Mouse (Mus musculus): ENCODE results near the gene AL732309.1. TPM values are rescaled to one million over a fixed set of nuclear protein-coding genes. Genes with fewer than 3 reads are reported as not detected.
"Not testable (repeated sequence)": the region's sequence is repeated elsewhere in the genome, so short reads cannot be mapped to it uniquely, and the experiment has no call there.

Gene AL732309.1
- polyA plus RNA-seq, 1 experiment from 2014 or later = 4.8 TPM

DNA sequence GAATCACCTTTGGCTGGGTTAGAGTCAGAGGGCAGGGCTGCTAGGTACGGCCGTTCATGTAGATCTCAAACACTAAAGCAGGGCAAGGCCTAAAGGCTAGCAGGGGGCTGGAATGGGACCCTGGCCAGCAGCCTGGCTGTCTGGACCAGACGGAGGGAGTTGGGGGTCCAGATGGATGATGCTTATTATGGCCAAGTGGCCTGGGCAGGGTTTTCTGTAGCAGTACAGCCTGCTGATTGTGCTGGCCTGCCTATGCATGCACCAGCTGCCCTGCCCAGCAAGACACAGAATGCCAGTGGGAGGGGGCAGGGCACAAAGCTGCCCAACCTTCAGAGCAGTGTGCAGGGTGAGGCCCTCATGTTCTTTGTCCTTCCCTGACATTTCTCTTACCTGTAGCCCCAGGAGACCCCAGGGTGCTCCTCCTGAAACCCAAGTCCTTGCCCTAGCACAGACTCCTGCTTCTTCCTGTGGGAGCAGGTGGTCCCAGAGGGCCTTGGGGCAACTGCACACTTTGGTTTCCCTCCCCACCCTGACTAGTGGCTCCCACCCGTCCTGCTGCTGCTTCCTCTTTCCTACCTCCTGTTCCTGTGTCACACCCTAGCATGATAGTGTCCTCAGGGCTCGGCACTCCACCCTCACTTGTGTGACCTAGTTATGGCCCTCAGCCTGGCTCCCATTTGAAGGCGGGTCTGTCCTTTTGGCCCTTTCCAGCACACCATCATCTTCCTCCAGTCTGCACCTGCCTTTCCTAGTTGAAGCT lies 19.4 kb upstream of the AL732309.1 start:
- Histone ChIP-seq H3K27me3 (replicated peaks) (peaks cover 11% of the 10 kb centered on the region), H3K4me3 (peak overlapping the region; percentile 20), H3K9me3 (replicated peaks) (no peaks in the 10 kb centered on the region), H3K4me2 (peak overlapping the region; percentile 100), H3K4me1 (peaks cover 80% of the 10 kb centered on the region), H3K9ac (peak overlapping the region; percentile 52), H3K27ac (peak overlapping the region; percentile 64), H3K36me3 (peaks cover 31% of the 10 kb centered on the region)
- WGBS (ENCODE audit: insufficient replicate concordance) = 38% methylated on average over 6 of the region's 6 CpGs
- ATAC-seq = no peak

DNA sequence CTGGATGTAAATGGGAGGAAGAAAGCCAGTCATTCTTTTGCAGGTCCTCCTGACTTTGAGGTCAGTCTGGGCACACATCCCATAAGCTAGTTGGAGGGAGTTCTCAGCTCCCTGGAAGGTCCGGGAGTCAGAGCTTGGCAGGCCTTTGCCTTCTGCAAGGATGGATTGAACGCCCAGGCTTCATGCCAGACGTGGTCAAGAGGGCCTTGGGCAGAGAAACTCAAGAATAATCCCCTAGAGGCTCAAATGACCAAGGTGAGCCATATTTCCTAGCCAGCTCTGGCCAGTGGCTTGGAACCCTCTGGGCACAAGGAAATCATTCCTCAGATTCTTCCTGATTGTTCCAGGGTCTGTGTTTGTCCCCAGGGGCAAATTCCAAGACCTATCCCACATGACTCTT lies 18.2 kb upstream of the AL732309.1 start:
- Histone ChIP-seq H3K27ac (no peak overlapping the region), H3K4me1 (peaks cover 68% of the 10 kb centered on the region), H3K9me3 (replicated peaks) (no peaks in the 10 kb centered on the region), H3K4me2 (peak overlapping the region; percentile 100), H3K4me3 (no peak overlapping the region), H3K9ac (peak overlapping the region; percentile 27; the same call in 1 of the 2 replicates), H3K36me3 (peaks cover 19% of the 10 kb centered on the region), H3K27me3 (replicated peaks) (peaks cover 11% of the 10 kb centered on the region)
- no peak for ATAC-seq
- WGBS (ENCODE audit: insufficient replicate concordance) = 67% methylated on average over 3 of the region's 3 CpGs

DNA sequence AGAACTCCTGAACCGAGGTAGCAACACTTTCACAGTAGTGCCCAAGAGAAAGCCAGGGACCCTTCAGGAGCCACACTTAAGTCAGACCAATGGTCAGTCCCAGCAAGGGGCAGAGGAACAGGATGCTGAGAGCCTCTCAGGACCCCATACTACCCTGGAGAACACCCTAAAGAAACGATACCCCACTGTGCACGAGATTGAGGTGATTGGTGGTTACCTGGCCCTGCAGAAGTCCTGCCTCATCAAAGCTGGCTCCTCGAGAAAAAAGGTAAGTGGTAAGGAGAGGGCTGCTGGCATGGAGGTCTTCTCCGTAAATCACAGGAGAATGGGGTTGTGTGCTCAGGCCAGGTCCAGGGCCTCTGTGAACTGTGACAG lies 17.6 kb upstream of the AL732309.1 start:
- peaks cover 13% of the 10 kb centered on the region for H3K36me3 ChIP-seq
- peaks cover 68% of the 10 kb centered on the region for H3K4me1 ChIP-seq
- H3K27ac ChIP-seq = no peak overlapping the region
- H3K9ac ChIP-seq = peak overlapping the region; percentile 86; the same call in 1 of the 2 replicates
- peak overlapping the region; percentile 84 for H3K4me3 ChIP-seq
- H3K4me2 ChIP-seq = peak overlapping the region; percentile 100
- H3K9me3 ChIP-seq (replicated peaks) = no peaks in the 10 kb centered on the region
- 68% methylated on average over 5 of the region's 5 CpGs for whole genome bisulfite sequencing (ENCODE audit: insufficient replicate concordance)
- no peak for ATAC-seq
- H3K27me3 ChIP-seq (replicated peaks) = peaks cover 11% of the 10 kb centered on the region

DNA sequence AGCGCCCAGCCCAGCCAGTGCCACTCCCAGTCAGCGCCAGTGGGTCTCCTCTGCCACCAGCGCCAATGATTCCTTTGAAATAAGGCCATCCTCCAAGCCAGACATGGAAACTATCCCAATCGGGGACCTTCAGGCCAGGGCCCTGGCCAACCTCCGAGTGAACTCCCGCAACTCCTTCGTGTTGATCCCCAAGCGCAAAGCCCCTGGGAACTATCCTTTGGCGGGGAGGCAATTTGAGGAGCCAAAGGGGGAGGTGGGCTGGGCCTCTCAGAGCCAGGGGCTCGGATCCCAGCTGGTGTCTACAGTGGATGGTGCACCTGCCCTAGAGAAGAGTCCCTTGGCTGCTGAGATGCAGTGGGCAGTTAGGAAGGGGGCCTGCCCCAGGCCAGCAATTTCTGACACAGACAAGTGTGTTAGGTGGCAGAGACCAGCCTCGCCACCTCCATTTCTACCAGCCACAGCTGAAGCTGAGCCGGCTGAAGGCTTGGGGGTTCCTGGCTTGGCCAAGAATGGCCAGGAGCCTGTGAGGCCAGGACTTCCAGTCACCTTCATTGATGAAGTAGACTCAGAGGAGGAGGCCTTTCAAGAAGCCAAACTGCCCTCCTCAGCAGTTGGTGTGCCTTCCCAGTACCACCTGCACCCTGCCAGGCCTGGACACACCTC lies 17.1 kb upstream of the AL732309.1 start:
- Histone ChIP-seq H3K9me3 (replicated peaks) (no peaks in the 10 kb centered on the region), H3K9ac (peak overlapping the region; percentile 86), H3K36me3 (peaks cover 8% of the 10 kb centered on the region), H3K27me3 (replicated peaks) (peaks cover 11% of the 10 kb centered on the region), H3K4me1 (peaks cover 68% of the 10 kb centered on the region), H3K27ac (peak overlapping the region; percentile 77; the same call in 1 of the 2 replicates), H3K4me3 (peak overlapping the region; percentile 84), H3K4me2 (peak overlapping the region; percentile 100)
- 29% methylated on average over 12 of the region's 12 CpGs for WGBS (ENCODE audit: insufficient replicate concordance)
- ATAC-seq = no peak

DNA sequence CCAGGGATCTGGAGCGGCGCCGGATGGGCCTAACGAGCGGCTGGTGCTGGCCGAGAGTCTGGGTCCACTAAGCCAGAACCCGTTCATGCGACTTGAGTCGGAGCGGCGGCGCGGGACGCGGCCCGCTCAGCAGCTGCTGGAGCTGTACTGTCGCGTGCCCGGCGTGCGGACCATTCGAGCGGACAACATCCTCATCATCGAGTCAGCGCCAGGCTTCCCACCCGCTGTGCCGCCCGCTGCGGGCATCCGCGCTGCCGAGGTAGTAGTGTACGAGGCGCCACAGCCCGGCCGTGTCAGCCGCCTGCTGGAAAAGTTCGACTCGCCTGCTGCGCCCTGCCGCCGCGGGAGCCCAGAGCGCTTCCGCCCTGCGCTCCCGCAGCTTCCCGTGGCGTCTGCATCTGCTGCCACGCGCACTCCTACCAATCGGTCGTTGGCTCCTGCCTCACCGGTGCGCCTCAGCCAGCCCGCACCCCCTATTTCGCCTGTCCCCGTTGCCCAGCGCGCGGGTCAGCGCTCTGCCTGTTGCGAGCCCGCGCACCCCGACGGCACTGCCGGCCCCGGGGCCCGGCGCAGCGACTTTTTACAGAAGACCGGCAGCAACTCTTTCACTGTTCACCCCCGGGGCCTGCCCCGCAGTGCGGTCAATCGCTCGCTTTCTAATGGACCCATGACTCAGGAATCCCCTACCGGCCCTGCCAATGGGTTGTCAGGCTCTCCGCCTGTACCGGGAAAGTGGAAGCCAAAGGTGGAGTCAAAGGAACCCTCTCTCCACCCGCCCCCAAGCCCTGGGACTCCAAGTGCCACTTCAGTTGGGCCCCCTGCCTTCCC lies 16.3 kb upstream of the AL732309.1 start:
- ATAC-seq = peak; percentile 13
- peak overlapping the region; percentile 84 for H3K4me3 ChIP-seq
- peaks cover 63% of the 10 kb centered on the region for H3K4me1 ChIP-seq
- H3K9ac ChIP-seq = peak overlapping the region; percentile 86
- peak overlapping the region; percentile 100 for H3K4me2 ChIP-seq
- H3K36me3 ChIP-seq = peaks cover 2% of the 10 kb centered on the region; the same call in 1 of the 2 replicates
- peak overlapping the region; percentile 77 for H3K27ac ChIP-seq
- peaks cover 11% of the 10 kb centered on the region for H3K27me3 ChIP-seq (replicated peaks)
- 2% methylated on average over 82 of the region's 82 CpGs for WGBS (ENCODE audit: insufficient replicate concordance)
- H3K9me3 ChIP-seq (replicated peaks) = no peaks in the 10 kb centered on the region

DNA sequence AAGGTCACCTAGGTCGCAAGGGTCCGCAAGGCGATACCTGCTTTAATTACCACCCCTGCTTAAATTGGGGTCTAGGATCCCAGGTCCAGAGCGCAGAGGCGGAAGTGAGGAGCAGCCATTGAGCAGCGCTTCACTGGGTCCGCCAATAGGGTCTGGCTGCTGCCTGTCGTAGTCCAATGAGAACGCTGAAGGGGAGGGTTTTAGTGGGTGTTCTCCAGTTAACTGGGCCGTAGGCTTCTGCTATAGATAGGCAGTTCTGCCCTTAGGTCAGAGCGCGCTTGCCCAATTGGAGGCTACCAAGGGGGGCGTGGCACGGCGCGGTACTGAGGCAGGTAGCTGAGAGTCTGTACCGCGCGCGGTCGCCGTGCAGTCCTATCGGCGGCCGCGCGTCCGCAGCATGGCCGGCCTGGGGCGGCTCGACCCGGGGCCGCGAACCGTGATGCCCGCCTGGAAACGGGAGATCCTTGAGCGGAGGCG lies 15.7 kb upstream of the AL732309.1 start, which contains the start of gene Tprn:
Gene Tprn (plus strand): TSS at position 328 of the 477 bp plus-strand sequence.
- Histone ChIP-seq H3K27ac (peak within 1 kb of the TSS; percentile 77), H3K4me3 (peak within 1 kb of the TSS; percentile 84), H3K9ac (peak within 1 kb of the TSS; percentile 86), H3K4me2 (peak within 1 kb of the TSS; percentile 100), H3K9me3 (replicated peaks) (no peaks in the 10 kb centered on the region), H3K4me1 (peaks cover 56% of the 10 kb centered on the region), H3K36me3 (no peaks in the 10 kb centered on the region; the same call in 1 of the 2 replicates), H3K27me3 (replicated peaks) (peaks cover 11% of the 10 kb centered on the region)
- WGBS (ENCODE audit: insufficient replicate concordance) = under 1% methylated on average over 39 of the region's 39 CpGs
- peak; percentile 97 for ATAC-seq

DNA sequence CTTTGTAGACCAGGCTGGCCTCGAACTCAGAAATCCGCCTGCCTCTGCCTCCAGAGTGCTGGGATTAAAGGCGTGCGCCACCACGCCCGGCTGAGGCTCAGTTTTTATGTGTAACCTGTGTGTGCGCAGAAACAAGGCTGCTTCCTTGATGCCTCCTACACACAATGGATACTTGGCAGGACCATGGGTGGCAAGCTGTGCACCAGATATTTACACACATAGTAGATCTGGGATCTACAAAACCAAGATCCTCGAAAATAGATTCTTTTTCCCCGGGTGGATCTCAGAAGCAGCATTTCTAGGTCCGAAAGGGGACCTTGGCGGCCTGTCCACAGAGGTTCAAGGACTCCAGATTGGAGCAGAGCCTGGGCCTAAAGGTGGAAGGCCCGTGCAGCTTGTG lies 15.2 kb upstream of the AL732309.1 start:
- H3K36me3 ChIP-seq = no peaks in the 10 kb centered on the region
- peak overlapping the region; percentile 84 for H3K4me3 ChIP-seq
- no peaks in the 10 kb centered on the region for H3K9me3 ChIP-seq (replicated peaks)
- H3K4me2 ChIP-seq = peak overlapping the region; percentile 100
- H3K4me1 ChIP-seq = peaks cover 56% of the 10 kb centered on the region
- 42% methylated on average over 12 of the region's 12 CpGs for WGBS (ENCODE audit: insufficient replicate concordance)
- H3K27me3 ChIP-seq (replicated peaks) = peaks cover 11% of the 10 kb centered on the region
- H3K9ac ChIP-seq = peak overlapping the region; percentile 65
- H3K27ac ChIP-seq = peak overlapping the region; percentile 77
- ATAC-seq = peak; percentile 7; the same call in 1 of the 2 replicates

DNA sequence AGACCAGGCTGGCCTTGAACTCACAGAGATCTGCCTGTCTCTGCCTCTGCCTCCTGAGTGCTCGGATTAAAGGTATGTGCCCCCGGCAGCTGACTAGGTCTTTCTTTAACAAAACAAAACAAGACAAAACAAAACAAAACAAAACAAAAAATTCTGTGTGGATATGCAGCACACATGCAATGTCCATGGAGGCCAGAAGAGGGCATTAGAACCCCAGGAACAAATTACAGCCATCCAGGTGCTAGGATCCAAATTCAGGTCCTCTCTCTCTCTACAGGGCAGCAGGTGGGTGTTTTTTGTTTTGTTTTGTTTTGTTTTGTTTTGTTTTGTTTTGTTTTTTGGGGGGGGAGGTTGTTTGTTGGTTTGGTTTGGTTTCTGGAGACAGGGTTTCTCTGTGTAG lies 12.2 kb upstream of the AL732309.1 start:
- Histone ChIP-seq H3K9ac (no peak overlapping the region), H3K4me3 (no peak overlapping the region), H3K4me2 (no peak overlapping the region), H3K36me3 (no peaks in the 10 kb centered on the region), H3K9me3 (replicated peaks) (no peaks in the 10 kb centered on the region), H3K4me1 (peaks cover 44% of the 10 kb centered on the region), H3K27ac (no peak overlapping the region), H3K27me3 (replicated peaks) (peaks cover 9% of the 10 kb centered on the region)
- 37% methylated on average over 2 of the region's 2 CpGs for WGBS (ENCODE audit: insufficient replicate concordance)
- no peak for ATAC-seq

DNA sequence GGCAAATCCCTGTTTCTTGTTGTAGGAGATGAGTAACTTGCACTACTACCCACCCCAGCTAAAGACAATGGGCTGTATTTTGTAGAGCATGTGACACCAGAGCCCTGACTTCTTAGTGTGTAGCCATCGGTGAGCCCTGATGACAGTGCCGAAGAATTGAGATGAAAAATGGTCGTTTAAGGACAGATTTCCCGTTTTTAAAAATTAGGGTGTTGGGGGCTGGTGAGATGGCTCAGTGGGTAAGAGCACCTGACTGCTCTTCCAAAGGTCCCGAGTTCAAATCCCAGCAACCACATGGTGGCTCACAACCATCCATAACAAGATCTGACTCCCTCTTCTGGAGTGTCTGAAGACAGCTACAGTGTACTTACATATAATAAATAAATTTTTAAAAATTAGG lies 10.6 kb upstream of the AL732309.1 start:
- H3K4me2 ChIP-seq; ATAC-seq; H3K4me3 ChIP-seq; H3K9me3 ChIP-seq (replicated peaks); H3K27me3 ChIP-seq (replicated peaks); H3K27ac ChIP-seq; H3K9ac ChIP-seq: not testable (repeated sequence)
- peaks cover 14% of the 10 kb centered on the region for H3K36me3 ChIP-seq
- WGBS (ENCODE audit: insufficient replicate concordance) = 75% methylated on average over 5 of the region's 5 CpGs
- peaks cover 32% of the 10 kb centered on the region for H3K4me1 ChIP-seq

DNA sequence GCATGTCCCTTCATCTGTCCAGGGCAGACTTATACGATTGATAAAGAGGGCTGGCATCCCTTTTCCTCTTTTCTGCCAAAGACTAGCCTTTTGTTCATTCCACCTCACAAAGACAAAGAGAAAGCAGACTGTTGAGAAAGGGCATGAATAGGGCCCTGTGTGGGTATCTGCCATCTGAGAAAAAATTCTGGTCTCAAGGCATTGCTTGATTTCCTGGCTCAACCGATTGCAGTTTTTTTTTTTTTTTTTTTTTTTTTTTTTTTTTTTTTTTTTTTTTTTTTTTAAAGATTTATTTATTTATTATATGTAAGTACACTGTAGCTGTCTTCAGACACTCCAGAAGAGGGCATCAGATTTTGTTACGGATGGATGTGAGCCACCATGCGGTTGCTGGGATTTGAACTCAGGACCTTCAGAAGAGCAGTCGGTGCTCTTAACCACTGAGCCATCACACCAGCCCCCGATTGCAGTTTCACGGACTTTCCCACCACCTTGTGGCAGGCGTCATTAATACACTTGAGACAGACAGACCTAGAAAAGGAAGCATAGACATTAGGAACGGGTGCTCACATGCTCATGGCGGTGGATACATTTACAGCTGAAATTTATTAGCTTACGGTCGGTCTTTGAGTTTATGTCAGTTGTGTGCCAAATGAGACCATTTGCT lies 9.9 kb upstream of the AL732309.1 start:
- Histone ChIP-seq H3K4me1 (peaks cover 27% of the 10 kb centered on the region), H3K4me3 (peak overlapping the region; percentile 99), H3K27ac (0 out of 2 replicates have a peak overlapping the region, but pooled peaks have one; percentile 85), H3K4me2 (peak overlapping the region; percentile 88), H3K9ac (peak overlapping the region; percentile 85), H3K36me3 (peaks cover 21% of the 10 kb centered on the region)
- ATAC-seq; H3K27me3 ChIP-seq (replicated peaks); H3K9me3 ChIP-seq (replicated peaks): not testable (repeated sequence)
- 39% methylated on average over 12 of the region's 12 CpGs for WGBS (ENCODE audit: insufficient replicate concordance)

DNA sequence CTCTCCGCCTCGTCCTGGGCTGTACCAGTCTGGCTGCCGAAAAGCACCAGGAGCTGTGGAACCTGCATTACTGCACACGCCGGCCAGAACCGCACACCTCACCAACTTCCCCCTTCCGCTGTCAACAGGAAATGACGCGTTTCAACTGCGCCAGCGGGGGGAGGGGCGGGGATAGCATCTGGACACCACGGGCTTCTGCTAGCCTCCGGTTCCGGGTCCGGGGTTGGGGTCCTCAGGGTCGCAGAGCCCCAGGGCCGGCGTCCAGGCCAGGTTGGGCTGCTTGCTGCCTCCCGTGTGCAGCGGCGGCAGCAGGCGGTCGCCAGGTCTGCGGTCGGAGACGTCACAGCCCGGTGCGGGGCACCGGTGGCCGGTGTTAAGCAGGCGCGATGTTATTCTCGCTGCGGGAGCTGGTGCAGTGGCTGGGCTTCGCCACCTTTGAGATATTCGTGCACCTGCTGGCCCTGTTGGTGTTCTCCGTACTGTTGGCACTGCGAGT lies 8.7 kb upstream of the AL732309.1 start, which contains the start of gene Tmem203:
Gene Tmem203 (plus strand): TSS at position 156 of the 496 bp plus-strand sequence.
- Histone ChIP-seq H3K36me3 (peaks cover 33% of the 10 kb centered on the region), H3K9me3 (replicated peaks) (no peaks in the 10 kb centered on the region), H3K4me3 (peak within 1 kb of the TSS; percentile 99), H3K4me1 (peaks cover 23% of the 10 kb centered on the region), H3K4me2 (peak within 1 kb of the TSS; percentile 88), H3K9ac (peak within 1 kb of the TSS; percentile 85), H3K27ac (peak within 1 kb of the TSS; percentile 85), H3K27me3 (replicated peaks) (no peaks in the 10 kb centered on the region)
- 1% methylated on average over 39 of the region's 39 CpGs for whole genome bisulfite sequencing (ENCODE audit: insufficient replicate concordance)
- peak; percentile 86 for ATAC-seq

Measured in liver, embryonic 12.5 days (tissue).